Mouse (Mus musculus) CH12.LX (cell line): ENCODE measurements around the gene Arf6. TPM values are rescaled to one million over a fixed set of nuclear protein-coding genes. Genes with fewer than 3 reads are reported as not detected.
A peak's percentile ranks its signal among the peaks of the same experiment; 100 is the strongest.

Source experiments
- DNase-seq: peaks from one replicate; pipeline ENCODE4 v3.0.0-alpha.2; 2013; ENCODE audit errors: extremely low read depth
- H3K27ac ChIP-seq: 2 replicates; pipeline ENCODE4 v1.5.1; 2012; ENCODE audit warnings: low read depth, mild to moderate bottlenecking, control low read depth, moderate library complexity; ENCODE audit not compliant: insufficient read depth
- H3K27me3 ChIP-seq: replicated peaks from 2 replicates; pipeline ENCODE3; 2012; ENCODE audit warnings: inconsistent platforms
- H3K36me3 ChIP-seq, 2 experiments: replicated peaks in 1 of 2; 2 replicates each; pipeline versions ENCODE3 to v1.6.1; 2012; ENCODE audit warnings: inconsistent platforms in 1 of 2, low read length in 1 of 2, mild to moderate bottlenecking in 1 of 2, mixed read lengths in 1 of 2, moderate library complexity in 1 of 2; ENCODE audit not compliant: control insufficient read depth in 1 of 2, insufficient read depth in 1 of 2
- H3K4me1 ChIP-seq, 2 experiments: 2 replicates each; pipeline ENCODE4 v1.6.1; 2012; ENCODE audit warnings: inconsistent platforms in 1 of 2, moderate library complexity in 1 of 2; ENCODE audit not compliant: insufficient read depth in 2 of 2, control insufficient read depth in 1 of 2
- H3K4me2 ChIP-seq: 2 replicates; pipeline ENCODE4 v1.6.1; 2012; ENCODE audit warnings: low read depth, mild to moderate bottlenecking, control low read depth; ENCODE audit not compliant: poor library complexity, insufficient read depth, severe bottlenecking
- H3K4me3 ChIP-seq, 3 experiments: fragments of 150-350 bp in 1 of 3; sonication (generic) in 1 of 3; replicated peaks in 1 of 3; 2 replicates each; pipeline versions ENCODE3 to v1.5.1; 2011 to 2012; ENCODE audit warnings: low read depth in 2 of 3, low read length in 2 of 3, mild to moderate bottlenecking in 2 of 3, moderate library complexity in 2 of 3, control low read depth in 1 of 3, improper control_type of control experiment in 1 of 3, inconsistent platforms in 1 of 3, mixed read lengths in 1 of 3; ENCODE audit not compliant: poor library complexity in 1 of 3
- H3K79me2 ChIP-seq: replicated peaks from 2 replicates; pipeline ENCODE4 v1.6.1; 2012; ENCODE audit warnings: mild to moderate bottlenecking, moderate library complexity; ENCODE audit not compliant: control insufficient read depth, poor library complexity, insufficient read depth, severe bottlenecking; ENCODE audit errors: extremely low read depth
- H3K9ac ChIP-seq: 2 replicates; pipeline ENCODE4 v1.6.1; 2012; ENCODE audit warnings: low read depth, mild to moderate bottlenecking, control low read depth, moderate library complexity; ENCODE audit not compliant: insufficient read depth
- H3K9me3 ChIP-seq: replicated peaks from 2 replicates; pipeline ENCODE3; 2012; ENCODE audit warnings: low read length, inconsistent platforms, mixed read lengths
- BHLHE40 ChIP-seq: IDR thresholded peaks from 2 replicates; pipeline ENCODE4 v1.6.1; 2011; ENCODE audit warnings: mild to moderate bottlenecking, low read depth, low read length, improper control_type of control experiment
- CHD2 ChIP-seq: IDR thresholded peaks from 2 replicates; pipeline ENCODE4 v1.6.1; 2011; ENCODE audit warnings: low read length, improper control_type of control experiment
- CTCF ChIP-seq, 2 experiments: IDR thresholded peaks in 1 of 2; conservative IDR thresholded peaks in 1 of 2; 2 replicates each; pipeline ENCODE4 v1.5.1; 2011 to 2012; ENCODE audit warnings: low read depth in 2 of 2, low read length in 2 of 2, improper control_type of control experiment in 1 of 2, inconsistent platforms in 1 of 2, mild to moderate bottlenecking in 1 of 2, moderate library complexity in 1 of 2
- ELF1 ChIP-seq: IDR thresholded peaks from 2 replicates; pipeline ENCODE4 v1.6.1; 2014; ENCODE audit warnings: low read depth, mild to moderate bottlenecking, inconsistent platforms, low read length, improper control_type of control experiment
- ETS1 ChIP-seq: conservative IDR thresholded peaks from 2 replicates; pipeline ENCODE4 v1.6.1; 2012; ENCODE audit warnings: low read depth, mild to moderate bottlenecking, inconsistent platforms, low read length, improper control_type of control experiment, moderate library complexity
- GABPA ChIP-seq: IDR thresholded peaks from 2 replicates; pipeline ENCODE4 v1.6.1; 2012; ENCODE audit warnings: low read depth, low read length, improper control_type of control experiment, inconsistent platforms; ENCODE audit not compliant: insufficient replicate concordance
- HCFC1 ChIP-seq: IDR thresholded peaks from 2 replicates; pipeline ENCODE4 v1.6.1; 2012; ENCODE audit warnings: low read depth, mild to moderate bottlenecking, inconsistent platforms, low read length, improper control_type of control experiment
- JUN ChIP-seq: IDR thresholded peaks from 2 replicates; pipeline ENCODE4 v1.6.1; 2011; ENCODE audit warnings: low read depth, mild to moderate bottlenecking, low read length, improper control_type of control experiment, moderate library complexity; ENCODE audit not compliant: insufficient read depth
- JUND ChIP-seq: conservative IDR thresholded peaks from 2 replicates; pipeline ENCODE4 v1.6.1; 2011; ENCODE audit warnings: low read depth, low read length, improper control_type of control experiment
- KAT2A ChIP-seq: IDR thresholded peaks from 2 replicates; pipeline ENCODE4 v1.6.1; 2012; ENCODE audit warnings: low read length, improper control_type of control experiment, inconsistent platforms; ENCODE audit not compliant: insufficient replicate concordance
- MAFK ChIP-seq: IDR thresholded peaks from 2 replicates; pipeline ENCODE4 v1.6.1; 2011; ENCODE audit warnings: low read length, improper control_type of control experiment; ENCODE audit not compliant: insufficient replicate concordance
- MAX ChIP-seq: IDR thresholded peaks from 2 replicates; pipeline ENCODE4 v1.6.1; 2011; ENCODE audit warnings: low read length, improper control_type of control experiment
- MAZ ChIP-seq: IDR thresholded peaks from 2 replicates; pipeline ENCODE4 v1.6.1; 2012; ENCODE audit warnings: low read depth, mild to moderate bottlenecking, inconsistent platforms, low read length, improper control_type of control experiment, moderate library complexity
- MEF2A ChIP-seq: IDR thresholded peaks from 2 replicates; pipeline ENCODE4 v1.6.1; 2014; ENCODE audit warnings: low read depth, mild to moderate bottlenecking, inconsistent platforms, low read length, improper control_type of control experiment, borderline replicate concordance
- MXI1 ChIP-seq: IDR thresholded peaks from 2 replicates; pipeline ENCODE4 v1.6.1; 2011; ENCODE audit warnings: mild to moderate bottlenecking, low read depth, low read length, improper control_type of control experiment
- MYC ChIP-seq: IDR thresholded peaks from 2 replicates; pipeline ENCODE4 v1.6.1; 2011; ENCODE audit warnings: low read depth, mild to moderate bottlenecking, improper control_type of control experiment, low read length
- NELFE ChIP-seq: IDR thresholded peaks from 2 replicates; pipeline ENCODE4 v1.6.1; 2011; ENCODE audit warnings: low read depth, low read length, improper control_type of control experiment
- NRF1 ChIP-seq: IDR thresholded peaks from 2 replicates; pipeline ENCODE4 v1.6.1; 2014; ENCODE audit warnings: low read depth, mild to moderate bottlenecking, inconsistent platforms, low read length, improper control_type of control experiment, moderate library complexity
- PAX5 ChIP-seq: IDR thresholded peaks from 2 replicates; pipeline ENCODE4 v1.6.1; 2012; ENCODE audit warnings: low read length, inconsistent platforms, mixed read lengths
- POLR2A ChIP-seq: IDR thresholded peaks from 2 replicates; pipeline ENCODE4 v1.6.1; 2011; ENCODE audit warnings: low read depth, mild to moderate bottlenecking, improper control_type of control experiment, low read length
- RAD21 ChIP-seq: IDR thresholded peaks from 2 replicates; pipeline ENCODE4 v1.6.1; 2011; ENCODE audit warnings: low read depth, mild to moderate bottlenecking, low read length, improper control_type of control experiment, moderate library complexity
- RCOR1 ChIP-seq: conservative IDR thresholded peaks from 2 replicates; pipeline ENCODE4 v1.6.1; 2012; ENCODE audit warnings: low read depth, mild to moderate bottlenecking, inconsistent platforms, low read length, improper control_type of control experiment
- SIN3A ChIP-seq: IDR thresholded peaks from 2 replicates; pipeline ENCODE4 v1.6.1; 2012; ENCODE audit warnings: low read length, improper control_type of control experiment, inconsistent platforms
- SMC3 ChIP-seq: IDR thresholded peaks from 2 replicates; pipeline ENCODE4 v1.6.1; 2011; ENCODE audit warnings: low read depth, low read length, improper control_type of control experiment
- TBP ChIP-seq: conservative IDR thresholded peaks from 2 replicates; pipeline ENCODE4 v1.6.1; 2011; ENCODE audit warnings: low read depth, low read length, improper control_type of control experiment
- UBTF ChIP-seq: IDR thresholded peaks from 2 replicates; pipeline ENCODE4 v1.6.1; 2012; ENCODE audit warnings: low read depth, mild to moderate bottlenecking, inconsistent platforms, low read length, improper control_type of control experiment, moderate library complexity
- USF1 ChIP-seq: IDR thresholded peaks from 2 replicates; pipeline ENCODE4 v1.6.1; 2014; ENCODE audit warnings: low read depth, mild to moderate bottlenecking, inconsistent platforms, low read length, improper control_type of control experiment
- USF2 ChIP-seq: conservative IDR thresholded peaks from 2 replicates; pipeline ENCODE4 v1.6.1; 2011; ENCODE audit warnings: low read depth, low read length, improper control_type of control experiment
- ZC3H11A ChIP-seq: IDR thresholded peaks from 2 replicates; pipeline ENCODE4 v1.6.1; 2012; ENCODE audit warnings: low read depth, mild to moderate bottlenecking, inconsistent platforms, low read length, improper control_type of control experiment
- ZKSCAN1 ChIP-seq: IDR thresholded peaks from 2 replicates; pipeline ENCODE4 v1.6.1; 2012; ENCODE audit warnings: low read depth, inconsistent platforms, low read length, improper control_type of control experiment, borderline replicate concordance
- ZMIZ1 ChIP-seq: IDR thresholded peaks from 2 replicates; pipeline ENCODE4 v1.6.1; 2012; ENCODE audit warnings: low read depth, mild to moderate bottlenecking, inconsistent platforms, low read length, improper control_type of control experiment
- ZNF384 ChIP-seq: IDR thresholded peaks from 2 replicates; pipeline ENCODE4 v1.6.1; 2012; ENCODE audit warnings: low read depth, low read length, improper control_type of control experiment, inconsistent platforms
- dilution Hi-C: fragments of 300-500 bp; cut with MboI; formaldehyde crosslinking; loops from 2 replicates; pipeline ENCODE4 v1.14.3; 2020; ENCODE audit warnings: low sequenced_read_pairs; ENCODE audit not compliant: extremely low pct_unique_long_range_greater_than_20kb, extremely low pct_ligation_motif_present
- in situ Hi-C: fragments of 300-500 bp; cut with MboI; formaldehyde crosslinking; loops from 3 replicates; pipeline ENCODE4 v1.14.3; 2019; ENCODE audit warnings: low sequenced_read_pairs, low pct_ligation_motif_present, low pct_unique_long_range_greater_than_20kb, mixed read lengths
- polyA plus RNA-seq: library from polyadenylated mRNA; unstranded; fragments of >175 nt; gene quantifications from 2 replicates; pipeline ENCODE4 v1.2.1, GENCODE M21; 2012; ENCODE audit warnings: low read depth; ENCODE audit not compliant: insufficient read length
- total RNA-seq, 2 experiments: library from RNA; depleted of rRNA; stranded (reverse); fragments of 300-350 nt in 1 of 2; fragments of >200 nt in 1 of 2; gene quantifications; 2 replicates each; pipeline ENCODE4 v1.2.3; 2012 to 2014

Gene Arf6
- total and polyA plus RNA-seq, 3 experiments: 258 to 375 (median 312) TPM

DNA sequence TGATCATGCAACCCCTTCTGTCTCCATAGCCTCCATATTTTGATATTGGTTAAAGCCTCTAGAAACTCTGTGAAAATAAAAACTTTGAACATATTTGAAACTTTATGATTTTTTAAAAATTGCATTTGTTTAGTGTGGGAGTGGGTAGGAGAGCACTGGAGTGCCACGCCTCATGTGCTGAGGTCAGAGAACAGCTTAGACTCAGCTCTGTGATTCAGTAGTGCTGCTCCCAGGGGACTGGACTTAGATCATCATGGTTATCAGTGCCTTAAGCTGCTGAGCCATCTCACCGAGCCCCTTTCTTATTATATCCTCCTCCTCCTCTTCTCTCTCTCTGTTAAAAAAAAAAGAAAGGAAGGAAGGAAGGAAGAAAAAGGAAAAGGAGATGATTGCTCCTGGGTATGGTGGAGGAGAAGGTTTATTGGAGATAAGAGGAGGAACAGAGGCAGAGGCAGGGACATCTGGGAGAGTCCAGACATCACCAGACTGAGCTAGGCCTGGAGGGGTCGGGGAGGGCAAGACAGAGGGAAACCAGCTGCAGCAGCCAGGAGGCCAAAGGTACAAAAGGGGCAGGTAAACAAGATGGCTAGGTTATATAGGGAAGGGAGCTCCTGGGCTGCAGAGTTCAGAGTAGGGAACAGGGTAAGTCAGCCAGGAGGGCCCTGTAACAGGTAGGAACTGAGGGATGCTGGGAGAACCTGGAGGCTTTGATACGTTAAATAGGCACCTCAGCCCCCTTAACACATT, 43.0 kb downstream of the Arf6 start (continued):
- TF ChIP-seq MAX: peak; percentile 49; the same call in 1 of the 2 replicates
- TF ChIP-seq GABPA: no peak
- no peak for TF ChIP-seq CTCF (conservative IDR thresholded peaks at IDR 0.05 in 1 of 2, IDR thresholded peaks at IDR 0.05 in 1 of 2; ENCODE audit: low read depth in 2 of 2, low read length in 2 of 2)
- TF ChIP-seq ZMIZ1: no peak
- 0 out of 2 replicates have a peak, but pooled peaks have one; percentile 46 for TF ChIP-seq KAT2A
- 0 out of 2 replicates have a peak, but pooled peaks have one; percentile 35 for TF ChIP-seq MEF2A
- TF ChIP-seq JUN: 0 out of 2 replicates have a peak, but pooled peaks have one; percentile 23
- TF ChIP-seq ZKSCAN1: no peak
- TF ChIP-seq UBTF: no peak
- TF ChIP-seq MAZ: 0 out of 2 replicates have a peak, but pooled peaks have one; percentile 33
- TF ChIP-seq SIN3A: no peak
- peak; percentile 30; the same call in 1 of the 2 replicates for TF ChIP-seq JUND
- peak; percentile 11; the same call in 1 of the 2 replicates for TF ChIP-seq ZNF384

DNA sequence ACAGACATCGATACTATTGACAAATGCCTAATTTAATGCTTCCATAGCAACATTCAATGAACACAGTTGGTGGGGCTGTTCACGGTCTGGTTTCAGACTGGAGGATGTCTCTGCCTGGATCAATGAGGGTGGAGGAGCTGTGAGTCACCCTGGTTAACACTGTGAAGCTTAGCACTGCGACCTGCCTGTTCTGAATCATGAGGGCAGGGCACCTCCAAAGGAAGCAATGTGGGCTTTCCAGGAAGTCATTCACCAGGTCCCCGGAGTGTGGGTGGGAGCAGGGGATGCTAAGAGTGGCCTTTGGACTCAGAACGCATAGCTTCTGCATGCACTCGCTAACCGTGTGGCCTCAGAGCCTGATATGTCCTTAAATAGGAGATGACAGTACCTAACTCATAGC, 44.8 kb downstream of the Arf6 start:
- in situ Hi-C loops (loop anchor here (5.0 kb wide), 2 partner anchors 34 to 41 kb away; no protein-coding TSS in a partner anchor), dilution Hi-C loops (no loop called here)
- peak; percentile 69 for DNase-seq
- Histone ChIP-seq H3K4me3 (peak overlapping the region in 1 of 3 experiments; percentile 37), H3K9me3 (no peaks in the 10 kb centered on the region), H3K9ac (peak overlapping the region; percentile 53), H3K27ac (peak overlapping the region; percentile 100), H3K36me3 (peaks cover 0 to 2% of the 10 kb centered on the region in 2 experiments), H3K79me2 (no peaks in the 10 kb centered on the region), H3K4me1 (peaks cover 36 to 84% of the 10 kb centered on the region in 2 experiments), H3K27me3 (no peaks in the 10 kb centered on the region), H3K4me2 (peak overlapping the region; percentile 57)
- TF ChIP-seq RAD21: no peak
- no peak for TF ChIP-seq ZMIZ1
- TF ChIP-seq USF2: no peak
- TF ChIP-seq MEF2A: no peak
- no peak for TF ChIP-seq MYC
- no peak for TF ChIP-seq MAX
- TF ChIP-seq MAZ: no peak
- no peak for TF ChIP-seq GABPA
- TF ChIP-seq ZC3H11A: no peak
- no peak for TF ChIP-seq SMC3
- TF ChIP-seq JUN: 0 out of 2 replicates have a peak, but pooled peaks have one; percentile 2
- peak; percentile 64 for TF ChIP-seq ELF1
- no peak for TF ChIP-seq ZNF384
- TF ChIP-seq MAFK: no peak
- no peak for TF ChIP-seq USF1
- peak; percentile 36; the same call in 1 of the 2 replicates for TF ChIP-seq NELFE
- TF ChIP-seq POLR2A: no peak; the same call in 1 of the 2 replicates
- TF ChIP-seq MXI1: no peak; the same call in 1 of the 2 replicates
- peak; percentile 53; the same call in 1 of the 2 replicates for TF ChIP-seq ETS1
- TF ChIP-seq HCFC1: no peak
- TF ChIP-seq ZKSCAN1: no peak
- no peak for TF ChIP-seq PAX5
- TF ChIP-seq JUND: no peak
- TF ChIP-seq NRF1: no peak
- TF ChIP-seq TBP: 0 out of 2 replicates have a peak, but pooled peaks have one; percentile 25
- no peak for TF ChIP-seq CTCF (conservative IDR thresholded peaks at IDR 0.05 in 1 of 2, IDR thresholded peaks at IDR 0.05 in 1 of 2; ENCODE audit: low read depth in 2 of 2, low read length in 2 of 2)
- no peak for TF ChIP-seq CHD2
- no peak for TF ChIP-seq SIN3A
- TF ChIP-seq RCOR1: no peak
- TF ChIP-seq UBTF: no peak
- 0 out of 2 replicates have a peak, but pooled peaks have one; percentile 4 for TF ChIP-seq BHLHE40
- TF ChIP-seq KAT2A: no peak
